8 mouse cellular contexts compared by ENCODE assay signal in the genomic region with DNA sequence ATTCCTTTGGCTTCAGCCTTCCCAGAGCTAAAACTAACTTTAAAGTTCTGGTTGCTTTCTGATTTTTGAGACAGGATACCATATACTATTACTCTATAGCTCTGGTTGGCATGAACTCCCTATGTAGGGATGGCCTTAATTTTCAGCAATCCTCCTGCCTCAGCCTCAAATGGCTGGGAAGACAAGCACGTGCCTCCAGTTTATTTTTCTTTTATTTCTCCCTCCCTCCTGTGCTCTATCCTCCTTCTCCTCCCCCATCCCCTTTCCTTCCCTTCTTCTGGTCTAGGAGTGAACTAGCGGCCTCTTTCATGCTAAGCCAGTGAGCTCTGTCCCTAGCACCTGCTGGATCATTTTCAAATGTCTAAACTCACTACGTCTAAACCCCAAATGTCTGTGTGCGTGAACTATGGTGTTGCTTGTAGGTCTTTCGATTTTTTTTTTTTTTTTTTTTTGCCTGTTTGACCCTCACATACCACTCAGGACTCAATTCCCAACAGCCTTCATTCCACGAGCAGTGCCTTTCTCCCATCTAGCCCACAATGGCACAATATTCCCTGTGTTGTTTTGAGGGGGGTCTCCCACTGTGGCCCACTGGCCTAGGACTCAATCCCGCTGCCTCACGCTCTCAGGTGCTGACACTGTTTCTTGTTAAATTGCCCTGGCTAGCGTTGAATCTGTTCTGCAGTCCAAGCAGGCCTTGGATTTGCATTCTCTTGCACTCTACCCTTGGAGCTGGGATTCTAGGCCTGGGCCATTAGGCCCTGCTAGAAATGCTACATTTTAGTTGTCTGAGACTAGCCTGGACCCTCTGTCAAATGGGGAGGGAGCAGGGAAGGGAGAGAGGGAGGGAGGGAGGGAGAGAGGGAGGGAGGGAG. TPM values are rescaled to one million over a fixed set of nuclear protein-coding genes. Genes with fewer than 3 reads are reported as not detected.
DNase-seq lines count a peak whose midpoint lies in the region; ATAC-seq and TF ChIP-seq lines count a peak whose summit lies in the region.

No protein-coding gene starts in this region.

- H3K4me3 ChIP-seq in heart, embryonic 11.5 days (ENCODE audit: low read depth, low read length), result peak overlapping the region; percentile 88
- H3K4me3 ChIP-seq in ES-Bruce4 (ENCODE audit: low read depth, low read length) (peak overlapping the region; percentile 93), macrophage (ENCODE audit: inconsistent target) (peak overlapping the region; percentile 71)
- H3K4me3 ChIP-seq in forebrain, postnatal 0 days (ENCODE audit: low read depth, low read length), result peak overlapping the region; percentile 69
- H3K4me3 ChIP-seq in thymus, adult 2 months (ENCODE audit: control insufficient read depth, insufficient read depth, low read length), result no peak overlapping the region

- H3K9me3 ChIP-seq in heart, embryonic 11.5 days (replicated peaks; ENCODE audit: control insufficient read depth, low read length), result no peaks in the 10 kb centered on the region
- H3K9me3 ChIP-seq in ES-Bruce4 (replicated peaks; ENCODE audit: control insufficient read depth, insufficient read depth, low read length, poor library complexity, severe bottlenecking), result no peaks in the 10 kb centered on the region
- H3K9me3 ChIP-seq in forebrain, postnatal 0 days (ENCODE audit: low read length), result no peaks in the 10 kb centered on the region

- H3K27ac ChIP-seq in heart, embryonic 11.5 days (ENCODE audit: low read depth, low read length), result peak overlapping the region; percentile 79
- H3K27ac ChIP-seq in ES-Bruce4 (ENCODE audit: insufficient read depth, low read length) (no peak overlapping the region), macrophage (peak overlapping the region; percentile 75)
- H3K27ac ChIP-seq in forebrain, postnatal 0 days (ENCODE audit: low read depth, low read length), result no peak overlapping the region
- H3K27ac ChIP-seq in thymus, adult 2 months (ENCODE audit: control insufficient read depth, insufficient read depth, low read length), result no peak overlapping the region

- WGBS in heart, embryonic 11.5 days (ENCODE audit: insufficient replicate concordance), result 57% methylated on average over 9 of the region's 9 CpGs
- 55% methylated on average over 9 of the region's 9 CpGs for WGBS in forebrain, postnatal 0 days
- 89% methylated on average over 8 of the region's 9 CpGs for WGBS in macrophage (ENCODE audit: missing documents)
- WGBS in thymus, adult 2 months, result 81% methylated on average over 9 of the region's 9 CpGs

- H3K4me2 ChIP-seq in heart, embryonic 11.5 days, result peak overlapping the region; percentile 98
- H3K4me2 ChIP-seq in forebrain, postnatal 0 days (ENCODE audit: low read depth), result peak overlapping the region; percentile 85

- no peaks in the 10 kb centered on the region for H3K27me3 ChIP-seq in heart, embryonic 11.5 days (ENCODE audit: control insufficient read depth, insufficient read depth, low read length)
- no peaks in the 10 kb centered on the region for H3K27me3 ChIP-seq in ES-Bruce4 (ENCODE audit: control insufficient read depth, insufficient read depth, low read length, poor library complexity, severe bottlenecking)
- H3K27me3 ChIP-seq in forebrain, postnatal 0 days (ENCODE audit: insufficient read depth, low read length), result no peaks in the 10 kb centered on the region
- H3K27me3 ChIP-seq in thymus, adult 2 months (ENCODE audit: control insufficient read depth, insufficient read depth, low read length), result no peaks in the 10 kb centered on the region

- H3K9ac ChIP-seq in heart, embryonic 11.5 days (ENCODE audit: low read depth, low read length), result peak overlapping the region; percentile 80
- peak overlapping the region; percentile 83 for H3K9ac ChIP-seq in ES-Bruce4 (ENCODE audit: low read depth, poor library complexity, severe bottlenecking)
- H3K9ac ChIP-seq in forebrain, postnatal 0 days, result peak overlapping the region; percentile 66

- peaks cover 19% of the 10 kb centered on the region; the same call in 1 of the 2 replicates for H3K79me2 ChIP-seq in macrophage (ENCODE audit: inconsistent target)

- no peak for TF ChIP-seq EP300 in ES-Bruce4 (IDR thresholded peaks at IDR 0.05; ENCODE audit: insufficient read depth, low read depth, low read length)

- no peak for ATAC-seq in heart, embryonic 11.5 days (replicated peaks; ENCODE audit: insufficient number of reproducible peaks, low FRiP score, low TSS enrichment)
- no peak for ATAC-seq in forebrain, postnatal 0 days
- ATAC-seq in megakaryocyte progenitor cell, adult 5-6 weeks (replicated peaks; ENCODE audit: poor library complexity), result no peak

- no peak for TF ChIP-seq CTCF in ES-Bruce4 (IDR thresholded peaks at IDR 0.05; ENCODE audit: low read depth, low read length)
- TF ChIP-seq CTCF in forebrain, postnatal 0 days (IDR thresholded peaks at IDR 0.05; ENCODE audit: low read depth), result no peak
- no peak for TF ChIP-seq CTCF in thymus, adult 2 months (IDR thresholded peaks at IDR 0.05; ENCODE audit: borderline replicate concordance, control insufficient read depth, extremely low read depth, insufficient read depth, low read length, poor library complexity)

- no peak for DNase-seq in heart, adult 8-10 months (ENCODE audit: low spot score)
- DNase-seq in forebrain, postnatal 0 days, result no peak
- DNase-seq in urinary bladder, adult 2 months (ENCODE audit: low spot score), result no peak
- DNase-seq in thymus, adult 2 months, result no peak

- peaks cover 33% of the 10 kb centered on the region for H3K4me1 ChIP-seq in heart, embryonic 11.5 days (ENCODE audit: control insufficient read depth, insufficient read depth, low read length)
- H3K4me1 ChIP-seq in ES-Bruce4 (ENCODE audit: control insufficient read depth, insufficient read depth, low read length), result no peaks in the 10 kb centered on the region
- H3K4me1 ChIP-seq in forebrain, postnatal 0 days (ENCODE audit: insufficient read depth), result peaks cover 9% of the 10 kb centered on the region
- H3K4me1 ChIP-seq in thymus, adult 2 months (replicated peaks; ENCODE audit: control insufficient read depth, insufficient read depth, low read length), result peaks cover 26% of the 10 kb centered on the region

- no peaks in the 10 kb centered on the region for H3K36me3 ChIP-seq in heart, embryonic 11.5 days (ENCODE audit: control insufficient read depth, insufficient read depth, low read length)
- H3K36me3 ChIP-seq in ES-Bruce4 (ENCODE audit: control insufficient read depth, insufficient read depth, low read length, poor library complexity, severe bottlenecking) (no peaks in the 10 kb centered on the region), macrophage (ENCODE audit: inconsistent target) (no peaks in the 10 kb centered on the region)
- H3K36me3 ChIP-seq in forebrain, postnatal 0 days (ENCODE audit: insufficient read depth), result no peaks in the 10 kb centered on the region
- H3K36me3 ChIP-seq in thymus, adult 2 months (ENCODE audit: control insufficient read depth, insufficient read depth, low read length), result no peaks in the 10 kb centered on the region

- no peak for TF ChIP-seq POLR2A in ES-Bruce4 (IDR thresholded peaks at IDR 0.05; ENCODE audit: insufficient read depth, low read length)
- TF ChIP-seq POLR2A in thymus, adult 2 months (IDR thresholded peaks at IDR 0.05; ENCODE audit: control insufficient read depth, extremely low read depth, insufficient read depth, low read length, poor library complexity), result no peak

RNA-seq across cellular contexts. Expression of a gene that starts 5.0 kb away (rescaled TPM):
- polyA plus RNA-seq in heart, embryonic 11.5 days (2014; fragmentation: Nextera tagmentation; extraction: Ambion mirVana), result 7.7 and 9.8 TPM in 2 replicates
- 10 to 100 TPM; 16.1 to 18.7 (median 17.1) TPM for total RNA-seq in heart, adult 8-10 months (2022)
- 4.0 and 7.0 TPM in 2 replicates for polyA plus RNA-seq in ES-Bruce4 (2011; ENCODE audit: insufficient read depth, insufficient read length, low read depth, missing spikeins)
- 32.8 and 33.7 TPM in 2 replicates for total RNA-seq in forebrain, postnatal 0 days (2014; rRNA removed)
- polyA plus RNA-seq in forebrain, postnatal 0 days (2015; fragmentation: Nextera tagmentation; extraction: Ambion mirVana), result 20.9 and 21.7 TPM in 2 replicates
- total RNA-seq in macrophage (2018; cell fraction: chromatin; rRNA removed), result 10 to 100 TPM in 17 of 26 experiments, 1 to 10 TPM in 9; 3.6 to 22.4 (median 12.0) TPM
- total RNA-seq in macrophage (2018; cell fraction: cytosol; rRNA removed), result 10 to 100 TPM; 21.1 to 43.6 (median 31.0) TPM
- total RNA-seq in macrophage (2018; cell fraction: nucleus; rRNA removed), result 10 to 100 TPM; 13.9 to 44.9 (median 28.3) TPM
- 11.7 to 37.1 TPM (median 15.6 TPM) in 3 replicates for polyA plus RNA-seq in macrophage (2018)
- polyA plus RNA-seq in urinary bladder, adult 2 months (2012; rRNA removed), result 18.0 and 19.4 TPM in 2 replicates
- polyA plus RNA-seq in thymus, adult 2 months (2012; rRNA removed), result 18.0 TPM in 2 replicates
- 6.2 and 7.6 TPM in 2 replicates for total RNA-seq in megakaryocyte progenitor cell, adult 5-6 weeks (2015)
- total RNA-seq in megakaryocyte progenitor cell, adult 5-6 weeks (2017), result 6.6 and 6.7 TPM in 2 replicates

RNA-seq across cellular contexts. Expression of a gene that starts 6.1 kb away (rescaled TPM):
- 26.4 and 28.2 TPM in 2 replicates for polyA plus RNA-seq in heart, embryonic 11.5 days (2014; fragmentation: Nextera tagmentation; extraction: Ambion mirVana)
- total RNA-seq in heart, adult 8-10 months (2022), result 1 to 10 TPM; 6.3 to 8.4 (median 7.5) TPM
- polyA plus RNA-seq in ES-Bruce4 (2011; ENCODE audit: insufficient read depth, insufficient read length, low read depth, missing spikeins) (17.1 and 24.7 TPM in 2 replicates), macrophage (2018) (4.1 to 7.3 TPM (median 4.2 TPM) in 3 replicates)
- total RNA-seq in forebrain, postnatal 0 days (2014; rRNA removed), result 32.7 and 45.6 TPM in 2 replicates
- 35.3 and 41.7 TPM in 2 replicates for polyA plus RNA-seq in forebrain, postnatal 0 days (2015; fragmentation: Nextera tagmentation; extraction: Ambion mirVana)
- 1 to 10 TPM in 7 of 26 experiments, under 1 TPM in 1, not detected in 18; 0.79 to 3.1 (median 1.5) TPM for total RNA-seq in macrophage (2018; cell fraction: chromatin; rRNA removed)
- 1 to 10 TPM; 1.9 to 5.8 (median 3.9) TPM for total RNA-seq in macrophage (2018; cell fraction: cytosol; rRNA removed)
- 1 to 10 TPM in 18 of 26 experiments, under 1 TPM in 1, not detected in 7; 0.86 to 6.4 (median 2.7) TPM for total RNA-seq in macrophage (2018; cell fraction: nucleus; rRNA removed)
- polyA plus RNA-seq in urinary bladder, adult 2 months (2012; rRNA removed), result 17.9 and 25.8 TPM in 2 replicates
- 31.1 and 33.0 TPM in 2 replicates for polyA plus RNA-seq in thymus, adult 2 months (2012; rRNA removed)
- total RNA-seq in megakaryocyte progenitor cell, adult 5-6 weeks (2015), result 18.6 and 23.4 TPM in 2 replicates
- total RNA-seq in megakaryocyte progenitor cell, adult 5-6 weeks (2017), result 23.9 and 40.6 TPM in 2 replicates

RNA-seq across cellular contexts. Expression of a gene that starts 19.0 kb away (rescaled TPM):
- 89.2 and 89.6 TPM in 2 replicates for polyA plus RNA-seq in heart, embryonic 11.5 days (2014; fragmentation: Nextera tagmentation; extraction: Ambion mirVana)
- total RNA-seq in heart, adult 8-10 months (2022), result under 1 TPM in 2 of 4 experiments, not detected in 2; 0.33 to 0.75 TPM
- polyA plus RNA-seq in ES-Bruce4 (2011; ENCODE audit: insufficient read depth, insufficient read length, low read depth, missing spikeins) (108 and 121 TPM in 2 replicates), macrophage (2018) (4.2 to 8.5 TPM (median 7.3 TPM) in 3 replicates)
- total RNA-seq in forebrain, postnatal 0 days (2014; rRNA removed), result 8.5 and 12.5 TPM in 2 replicates
- 11.5 and 13.9 TPM in 2 replicates for polyA plus RNA-seq in forebrain, postnatal 0 days (2015; fragmentation: Nextera tagmentation; extraction: Ambion mirVana)
- 10 to 100 TPM in 7 of 26 experiments, 1 to 10 TPM in 15, under 1 TPM in 2, not detected in 2; 0.53 to 31.9 (median 6.0) TPM for total RNA-seq in macrophage (2018; cell fraction: chromatin; rRNA removed)
- total RNA-seq in macrophage (2018; cell fraction: cytosol; rRNA removed), result 1 to 10 TPM; 1.8 to 7.3 (median 4.3) TPM
- 10 to 100 TPM in 3 of 26 experiments, 1 to 10 TPM in 21, under 1 TPM in 1, not detected in 1; 0.69 to 20.2 (median 3.6) TPM for total RNA-seq in macrophage (2018; cell fraction: nucleus; rRNA removed)
- polyA plus RNA-seq in urinary bladder, adult 2 months (2012; rRNA removed), result 3.6 and 4.1 TPM in 2 replicates
- polyA plus RNA-seq in thymus, adult 2 months (2012; rRNA removed), result 192 and 276 TPM in 2 replicates
- 100 and 103 TPM in 2 replicates for total RNA-seq in megakaryocyte progenitor cell, adult 5-6 weeks (2015)
- total RNA-seq in megakaryocyte progenitor cell, adult 5-6 weeks (2017), result 103 and 128 TPM in 2 replicates

RNA-seq across cellular contexts. Expression of a gene that starts 23.8 kb away (rescaled TPM):
- 89.7 and 94.7 TPM in 2 replicates for polyA plus RNA-seq in heart, embryonic 11.5 days (2014; fragmentation: Nextera tagmentation; extraction: Ambion mirVana)
- 10 to 100 TPM; 57.1 to 72.2 (median 68.6) TPM for total RNA-seq in heart, adult 8-10 months (2022)
- 39.5 and 41.6 TPM in 2 replicates for polyA plus RNA-seq in ES-Bruce4 (2011; ENCODE audit: insufficient read depth, insufficient read length, low read depth, missing spikeins)
- total RNA-seq in forebrain, postnatal 0 days (2014; rRNA removed), result 76.8 and 104 TPM in 2 replicates
- 500 and 554 TPM in 2 replicates for polyA plus RNA-seq in forebrain, postnatal 0 days (2015; fragmentation: Nextera tagmentation; extraction: Ambion mirVana)
- total RNA-seq in macrophage (2018; cell fraction: chromatin; rRNA removed), result 100 to 1,000 TPM in 20 of 26 experiments, 10 to 100 TPM in 6; 79.4 to 259 (median 167) TPM
- total RNA-seq in macrophage (2018; cell fraction: cytosol; rRNA removed), result 10 to 100 TPM; 20.1 to 40.4 (median 26.4) TPM
- 100 to 1,000 TPM in 24 of 26 experiments, 10 to 100 TPM in 2; 83.9 to 283 (median 140) TPM for total RNA-seq in macrophage (2018; cell fraction: nucleus; rRNA removed)
- 23.6 to 47.7 TPM (median 36.7 TPM) in 3 replicates for polyA plus RNA-seq in macrophage (2018)
- polyA plus RNA-seq in urinary bladder, adult 2 months (2012; rRNA removed), result 163 and 180 TPM in 2 replicates
- 159 and 175 TPM in 2 replicates for polyA plus RNA-seq in thymus, adult 2 months (2012; rRNA removed)
- 36.6 and 41.2 TPM in 2 replicates for total RNA-seq in megakaryocyte progenitor cell, adult 5-6 weeks (2015)
- total RNA-seq in megakaryocyte progenitor cell, adult 5-6 weeks (2017), result 8.2 and 12.8 TPM in 2 replicates

RNA-seq across cellular contexts. Expression of a gene that starts 30.5 kb away (rescaled TPM):
- 6.2 and 6.3 TPM in 2 replicates for polyA plus RNA-seq in heart, embryonic 11.5 days (2014; fragmentation: Nextera tagmentation; extraction: Ambion mirVana)
- 10 to 100 TPM; 33.3 to 81.2 (median 48.5) TPM for total RNA-seq in heart, adult 8-10 months (2022)
- polyA plus RNA-seq in ES-Bruce4 (2011; ENCODE audit: insufficient read depth, insufficient read length, low read depth, missing spikeins) (25.0 and 29.3 TPM in 2 replicates), macrophage (2018) (8.8 to 17.5 TPM (median 11.6 TPM) in 3 replicates)
- total RNA-seq in forebrain, postnatal 0 days (2014; rRNA removed), result 16.5 and 38.3 TPM in 2 replicates
- polyA plus RNA-seq in forebrain, postnatal 0 days (2015; fragmentation: Nextera tagmentation; extraction: Ambion mirVana), result 15.2 and 16.7 TPM in 2 replicates
- 100 to 1,000 TPM in 3 of 26 experiments, 10 to 100 TPM in 20, 1 to 10 TPM in 3; 2.1 to 182 (median 41.9) TPM for total RNA-seq in macrophage (2018; cell fraction: chromatin; rRNA removed)
- total RNA-seq in macrophage (2018; cell fraction: cytosol; rRNA removed), result 10 to 100 TPM in 18 of 26 experiments, 1 to 10 TPM in 8; 1.2 to 30.8 (median 12.4) TPM
- total RNA-seq in macrophage (2018; cell fraction: nucleus; rRNA removed), result 100 to 1,000 TPM in 2 of 26 experiments, 10 to 100 TPM in 19, 1 to 10 TPM in 5; 3.2 to 114 (median 23.5) TPM
- 26.8 and 28.5 TPM in 2 replicates for polyA plus RNA-seq in urinary bladder, adult 2 months (2012; rRNA removed)
- 28.0 and 29.6 TPM in 2 replicates for polyA plus RNA-seq in thymus, adult 2 months (2012; rRNA removed)
- total RNA-seq in megakaryocyte progenitor cell, adult 5-6 weeks (2015), result 8.3 and 8.8 TPM in 2 replicates
- 4.0 and 4.8 TPM in 2 replicates for total RNA-seq in megakaryocyte progenitor cell, adult 5-6 weeks (2017)

Comparison
In these comparisons a context has a peak if more than half of its experiments do, and no peak if none do; other contexts are left out.
1. H3K27ac ChIP-seq: peak in heart, embryonic 11.5 days (single experiment) and macrophage (single experiment); none in ES-Bruce4 (single experiment), forebrain, postnatal 0 days (single experiment) and thymus, adult 2 months (single experiment).
2. Peak in every context shown above with its lines, with median percentiles within 50 percentile points of each other: H3K9ac ChIP-seq.